Mouse (Mus musculus) testis, adult 2 months (tissue): ENCODE measurements at regions not wholly inside any gene's neighbourhood (a gene's known extent, or its start where the extent isn't known, plus 50 kb on each side); places are given as distances from the start of the nearest gene placed in this dataset.

Source experiments
- CTCF ChIP-seq: fragments of 200-500 bp; IDR thresholded peaks from 2 replicates; pipeline ENCODE4 v1.5.1; 2012; ENCODE audit warnings: low read depth, mild to moderate bottlenecking, inconsistent platforms, low read length, moderate library complexity; ENCODE audit not compliant: control insufficient read depth, insufficient read depth, insufficient replicate concordance
- POLR2A ChIP-seq: fragments of 200-500 bp; IDR thresholded peaks from 2 replicates; pipeline ENCODE4 v1.6.1; 2012; ENCODE audit warnings: low read depth, mild to moderate bottlenecking, inconsistent platforms, low read length, moderate library complexity; ENCODE audit not compliant: control insufficient read depth

DNA sequence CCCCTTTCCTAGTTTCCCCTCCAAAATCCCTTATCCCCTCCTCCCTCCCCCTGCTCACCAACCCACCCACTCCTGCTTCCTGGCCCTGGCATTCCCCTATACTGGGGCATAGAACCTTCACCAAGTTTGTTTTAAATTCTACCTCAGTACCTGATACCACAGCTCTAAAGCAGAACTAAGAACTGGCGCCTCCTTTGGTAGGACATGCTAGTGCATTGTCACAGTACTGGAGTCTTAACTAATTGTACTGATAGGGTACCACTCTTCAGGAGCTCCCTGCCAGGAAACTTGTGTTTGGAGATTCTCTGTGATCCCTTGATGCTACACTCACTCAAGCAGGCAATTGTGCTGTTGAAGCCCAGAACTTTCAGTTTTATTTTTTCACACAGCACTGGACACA lies 92.0 kb upstream of the Ank start:
- TF ChIP-seq POLR2A (no peak), CTCF (no peak)
